In genomic region chr14:13961401-13962112, GRCm38 (mm10) we compare ENCODE assay signal across 8 mouse cellular contexts. TPM values are rescaled to one million over a fixed set of nuclear protein-coding genes. Genes with fewer than 3 reads are reported as not detected.
A peak's percentile ranks its signal among the peaks of the same experiment; 100 is the strongest.
DNase-seq lines count a peak whose midpoint lies in the region; ATAC-seq and TF ChIP-seq lines count a peak whose summit lies in the region.

Atxn7 (plus strand) TSS chr14:13961440.
Thoc7 (minus strand) TSS chr14:13961852.

- peak within 1 kb of the TSS; percentile 55; the same call in 1 of the 2 replicates for H3K27ac ChIP-seq in ES-E14 (ENCODE audit: insufficient read depth, low read depth, low read length, poor library complexity, severe bottlenecking)
- H3K27ac ChIP-seq in forebrain, embryonic 13.5 days = peak within 1 kb of the TSS; percentile 79
- H3K27ac ChIP-seq in lung, embryonic 15.5 days = peak within 1 kb of the TSS; percentile 84
- H3K27ac ChIP-seq in olfactory bulb, adult 2 months (ENCODE audit: insufficient read depth, low read depth, low read length) = peak within 1 kb of the TSS; percentile 68

- WGBS in forebrain, embryonic 13.5 days = 3% methylated on average over 38 of the region's 56 CpGs
- 4% methylated on average over 32 of the region's 56 CpGs for WGBS in lung, embryonic 15.5 days
- 4% methylated on average over 55 of the region's 56 CpGs for WGBS in olfactory bulb, adult 2 months

- peak; percentile 20 for DNase-seq in ES-E14 (ENCODE audit: low read depth, low spot score)
- peak; percentile 60 to 66 for DNase-seq in heart, postnatal 10 days
- DNase-seq in kidney, postnatal 4 days = peak; percentile 63 to 74
- DNase-seq in thymus, postnatal 36 days = peak; percentile 60 to 67

- peak within 1 kb of the TSS; percentile 92 for H3K9ac ChIP-seq in ES-E14 (ENCODE audit: insufficient read depth, low read depth, low read length, poor library complexity, severe bottlenecking)
- H3K9ac ChIP-seq in forebrain, embryonic 13.5 days = peak within 1 kb of the TSS; percentile 92
- H3K9ac ChIP-seq in lung, embryonic 15.5 days = peak within 1 kb of the TSS; percentile 95

- no peak for TF ChIP-seq CTCF in olfactory bulb, adult 2 months (IDR thresholded peaks at IDR 0.05; ENCODE audit: insufficient read depth, low read depth, low read length)

- H3K27me3 ChIP-seq in forebrain, embryonic 13.5 days = no peaks in the 10 kb centered on the region
- no peaks in the 10 kb centered on the region for H3K27me3 ChIP-seq in lung, embryonic 15.5 days

- peaks cover 2% of the 10 kb centered on the region; the same call in 1 of the 2 replicates for H3K9me3 ChIP-seq in ES-E14 (ENCODE audit: control insufficient read depth, insufficient read depth, low read depth, low read length)
- H3K9me3 ChIP-seq in forebrain, embryonic 13.5 days (replicated peaks) = no peaks in the 10 kb centered on the region
- no peaks in the 10 kb centered on the region for H3K9me3 ChIP-seq in lung, embryonic 15.5 days

- peak within 1 kb of the TSS; percentile 82 to 92 for H3K4me3 ChIP-seq in ES-E14 (ENCODE audit: insufficient read depth in 1 of 2, low read depth in 1 of 2, low read length in 2 of 2, poor library complexity in 1 of 2, severe bottlenecking in 1 of 2)
- peak within 1 kb of the TSS; percentile 93 for H3K4me3 ChIP-seq in forebrain, embryonic 13.5 days
- H3K4me3 ChIP-seq in lung, embryonic 15.5 days = peak within 1 kb of the TSS; percentile 86
- peak within 1 kb of the TSS; percentile 98 for H3K4me3 ChIP-seq in olfactory bulb, adult 2 months (ENCODE audit: insufficient read depth, low read depth, low read length)

- in situ Hi-C loops in ES-E14 (cut with MboI; ENCODE audit: low sequenced_read_pairs in 2 of 2, unreplicated experiment in 2 of 2) = no loop called here

- peak within 1 kb of the TSS; percentile 68 for H3K4me2 ChIP-seq in forebrain, embryonic 13.5 days
- peak within 1 kb of the TSS; percentile 65 for H3K4me2 ChIP-seq in lung, embryonic 15.5 days

- no peak; the same call in 1 of the 2 replicates for TF ChIP-seq POLR2A in olfactory bulb, adult 2 months (IDR thresholded peaks at IDR 0.05; ENCODE audit: insufficient read depth, low read depth, low read length)

- H3K4me1 ChIP-seq in ES-E14 (ENCODE audit: control insufficient read depth in 2 of 2, insufficient read depth in 2 of 2, low read length in 2 of 2, poor library complexity in 1 of 2) = 0 out of 4 replicates have a peak, but pooled peaks cover 0 to 2% of the 10 kb centered on the region in 2 experiments
- H3K4me1 ChIP-seq in forebrain, embryonic 13.5 days = peaks cover 28% of the 10 kb centered on the region
- peaks cover 14% of the 10 kb centered on the region; the same call in 1 of the 2 replicates for H3K4me1 ChIP-seq in lung, embryonic 15.5 days
- peaks cover 7% of the 10 kb centered on the region; the same call in 1 of the 2 replicates for H3K4me1 ChIP-seq in olfactory bulb, adult 2 months (ENCODE audit: control insufficient read depth, insufficient read depth, low read length)

- intact Hi-C loops in heart, postnatal 10 days (cut with DNase I) = loop anchor here (2.0 to 5.0 kb wide), 2 partner anchors 51 to 136 kb away; no protein-coding TSS in a partner anchor

- peak; percentile 41; the same call in 1 of the 2 replicates for ATAC-seq in cerebellum, adult (ENCODE audit: insufficient number of reproducible peaks, low FRiP score, low TSS enrichment)
- ATAC-seq in forebrain, embryonic 13.5 days = peak; percentile 74
- peak; percentile 73 for ATAC-seq in lung, embryonic 15.5 days (ENCODE audit: borderline replicate concordance, extremely low read depth, low FRiP score, low TSS enrichment)

- H3K36me3 ChIP-seq in ES-E14 (ENCODE audit: control insufficient read depth, insufficient read depth, low read length, poor library complexity, severe bottlenecking) = no peaks in the 10 kb centered on the region
- H3K36me3 ChIP-seq in forebrain, embryonic 13.5 days (ENCODE audit: poor library complexity, severe bottlenecking) = no peaks in the 10 kb centered on the region
- H3K36me3 ChIP-seq in lung, embryonic 15.5 days = no peaks in the 10 kb centered on the region

TF ChIP-seq in ES-E14, 5 proteins besides CTCF, POLR2A, EP300 and RAD21:
- TF ChIP-seq ZNF384 (IDR thresholded peaks at IDR 0.05; ENCODE audit: low read depth, low read length) = no peak
- no peak for TF ChIP-seq CHD2 (IDR thresholded peaks at IDR 0.05; ENCODE audit: low read depth, low read length)
- no peak for TF ChIP-seq HCFC1 (IDR thresholded peaks at IDR 0.05; ENCODE audit: borderline replicate concordance, insufficient read depth, low read length)
- no peak for TF ChIP-seq MAFK (IDR thresholded peaks at IDR 0.05; ENCODE audit: insufficient read depth, low read depth, low read length)
- no peak for TF ChIP-seq ZC3H11A (IDR thresholded peaks at IDR 0.05; ENCODE audit: borderline replicate concordance, low read depth, low read length)

RNA-seq across cellular contexts. Expression of gene Atxn7, which starts in this region (rescaled TPM):
- 2.9 and 3.8 TPM in 2 replicates for total RNA-seq in ES-E14 (2012; rRNA removed)
- 4.2 and 5.9 TPM in 2 replicates for polyA plus RNA-seq in forebrain, embryonic 13.5 days (2015; fragmentation: Nextera tagmentation; extraction: Ambion mirVana)
- 10 to 100 TPM; 16.0 to 17.3 TPM for total RNA-seq in heart, postnatal 10 days (2021)
- 3.4 and 4.9 TPM in 2 replicates for polyA plus RNA-seq in lung, embryonic 15.5 days (2015; fragmentation: Nextera tagmentation; extraction: Ambion mirVana)
- not detected in 2 replicates for polyA plus RNA-seq in olfactory bulb, adult 2 months (2012; ENCODE audit: insufficient read depth, insufficient read length, low replicate concordance, missing spikeins)

RNA-seq across cellular contexts. Expression of gene Thoc7, which starts in this region (rescaled TPM):
- 58.1 and 66.7 TPM in 2 replicates for total RNA-seq in ES-E14 (2012; rRNA removed)
- polyA plus RNA-seq in forebrain, embryonic 13.5 days (2015; fragmentation: Nextera tagmentation; extraction: Ambion mirVana) = 220 and 233 TPM in 2 replicates
- total RNA-seq in heart, postnatal 10 days (2021) = 100 to 1,000 TPM; 117 to 129 TPM
- 168 and 189 TPM in 2 replicates for polyA plus RNA-seq in lung, embryonic 15.5 days (2015; fragmentation: Nextera tagmentation; extraction: Ambion mirVana)
- 449 TPM in 1 of 2 replicates, not detected in the other for polyA plus RNA-seq in olfactory bulb, adult 2 months (2012; ENCODE audit: insufficient read depth, insufficient read length, low replicate concordance, missing spikeins)

Comparison
In these comparisons a context has a peak if more than half of its experiments do, and no peak if none do; other contexts are left out.
1. Peak in every context shown above with its lines: DNase-seq, ATAC-seq, H3K4me3 ChIP-seq and H3K27ac ChIP-seq.